Mouse (Mus musculus) cerebellum, postnatal 10 days (tissue): ENCODE results near the gene Grap2.
A peak's percentile ranks its signal among the peaks of the same experiment; 100 is the strongest.

Experiments used
- DNase-seq, 2 experiments: peaks; one replicate each; pipeline ENCODE4 v3.0.0; 2021; ENCODE audit warnings: mixed read lengths in 2 of 2

Grap2 gene

GRCm38 (mm10) chr15:80572291-80572690 is at the start of gene Grap2:
TSS of gene Grap2 (plus strand) at chr15:80572594.
- DNase-seq = no peak

GRCm38 (mm10) chr15:80529955-80530869 is 42.2 kb upstream of the Grap2 start:
- peak; percentile 18 to 30 for DNase-seq

- DNase-seq = no peak
Measured at GRCm38 (mm10) chr15:80531026-80531425, 41.4 kb upstream of the Grap2 start.

GRCm38 (mm10) chr15:80532281-80533072 is 39.9 kb upstream of the Grap2 start:
- no peak for DNase-seq

- no peak for DNase-seq
Measured at GRCm38 (mm10) chr15:80533274-80533673, 39.1 kb upstream of the Grap2 start.

GRCm38 (mm10) chr15:80536051-80536450 is 36.3 kb upstream of the Grap2 start:
- no peak for DNase-seq

GRCm38 (mm10) chr15:80538075-80538474 is 34.3 kb upstream of the Grap2 start:
- DNase-seq = no peak

- no peak for DNase-seq
Measured at GRCm38 (mm10) chr15:80538671-80539340, 33.6 kb upstream of the Grap2 start.

GRCm38 (mm10) chr15:80544115-80544514 is 28.3 kb upstream of the Grap2 start:
- DNase-seq = no peak

- DNase-seq = no peak
Measured at GRCm38 (mm10) chr15:80545430-80545829, 27.0 kb upstream of the Grap2 start.

GRCm38 (mm10) chr15:80554860-80555822 is 17.3 kb upstream of the Grap2 start:
- DNase-seq = no peak

- no peak for DNase-seq
Measured at GRCm38 (mm10) chr15:80556021-80556420, 16.4 kb upstream of the Grap2 start.

- DNase-seq = peak; percentile 16 to 39
Measured at GRCm38 (mm10) chr15:80557745-80558144, 14.6 kb upstream of the Grap2 start.

GRCm38 (mm10) chr15:80559534-80559933 is 12.9 kb upstream of the Grap2 start:
- DNase-seq = no peak

GRCm38 (mm10) chr15:80559978-80560377 is 12.4 kb upstream of the Grap2 start:
- DNase-seq = no peak

- peak; percentile 83 for DNase-seq
Measured at GRCm38 (mm10) chr15:80560646-80561580, 11.5 kb upstream of the Grap2 start.

GRCm38 (mm10) chr15:80562446-80562845 is 9.9 kb upstream of the Grap2 start:
- no peak for DNase-seq

GRCm38 (mm10) chr15:80563634-80564208 is 8.7 kb upstream of the Grap2 start:
- peak; percentile 35 to 51 for DNase-seq

GRCm38 (mm10) chr15:80565106-80565665 is 7.2 kb upstream of the Grap2 start, which contains the start of gene Enthd1:
TSS of gene Enthd1 (minus strand) at chr15:80565156.
- DNase-seq = no peak

GRCm38 (mm10) chr15:80566696-80567095 is 5.7 kb upstream of the Grap2 start:
- no peak for DNase-seq
